Mouse (Mus musculus) lung, postnatal 10 days (tissue): ENCODE results near the gene Zbtb38.

ENCODE experiments used
- DNase-seq: peaks from one replicate; pipeline ENCODE4 v3.0.0; 2021

The Zbtb38 gene

GRCm38 (mm10) chr9:96752603-96753114 lies at the start of gene Zbtb38:
Zbtb38 (minus strand) TSS chr9:96752831.
- DNase-seq: peak; percentile 94

GRCm38 (mm10) chr9:96800131-96800825 lies 47.6 kb upstream of the Zbtb38 start:
- no peak for DNase-seq

GRCm38 (mm10) chr9:96797311-96797710 lies 44.7 kb upstream of the Zbtb38 start:
- DNase-seq: no peak

GRCm38 (mm10) chr9:96795399-96795928 lies 42.8 kb upstream of the Zbtb38 start:
- DNase-seq: peak; percentile 49

- DNase-seq: no peak
These were observed 42.0 kb upstream of the Zbtb38 start for GRCm38 (mm10) chr9:96794601-96795000.

- no peak for DNase-seq
These were observed 39.9 kb upstream of the Zbtb38 start for GRCm38 (mm10) chr9:96792543-96792942.

GRCm38 (mm10) chr9:96790389-96791007 lies 37.9 kb upstream of the Zbtb38 start:
- DNase-seq: no peak

GRCm38 (mm10) chr9:96789906-96790305 lies 37.3 kb upstream of the Zbtb38 start:
- DNase-seq: no peak

- no peak for DNase-seq
These were observed 35.2 kb upstream of the Zbtb38 start for GRCm38 (mm10) chr9:96787797-96788196.

- DNase-seq: peak; percentile 23
These were observed 33.3 kb upstream of the Zbtb38 start for GRCm38 (mm10) chr9:96785871-96786342.

- no peak for DNase-seq
These were observed 32.6 kb upstream of the Zbtb38 start for GRCm38 (mm10) chr9:96785187-96785586.

GRCm38 (mm10) chr9:96783667-96784066 lies 31.0 kb upstream of the Zbtb38 start:
- DNase-seq: no peak

- DNase-seq: no peak
These were observed 30.6 kb upstream of the Zbtb38 start for GRCm38 (mm10) chr9:96783258-96783657.

- DNase-seq: no peak
These were observed 29.4 kb upstream of the Zbtb38 start for GRCm38 (mm10) chr9:96782062-96782461.

- DNase-seq: no peak
These were observed 20.5 kb upstream of the Zbtb38 start for GRCm38 (mm10) chr9:96773146-96773545.

- no peak for DNase-seq
These were observed 17.8 kb upstream of the Zbtb38 start for GRCm38 (mm10) chr9:96770443-96770842.

GRCm38 (mm10) chr9:96769651-96770050 lies 17.0 kb upstream of the Zbtb38 start:
- no peak for DNase-seq

GRCm38 (mm10) chr9:96767874-96768273 lies 15.2 kb upstream of the Zbtb38 start:
- DNase-seq: no peak

- no peak for DNase-seq
These were observed 13.4 kb upstream of the Zbtb38 start for GRCm38 (mm10) chr9:96766078-96766477.

- no peak for DNase-seq
These were observed 12.8 kb upstream of the Zbtb38 start for GRCm38 (mm10) chr9:96765410-96765809.

GRCm38 (mm10) chr9:96763847-96764631 lies 11.4 kb upstream of the Zbtb38 start:
- no peak for DNase-seq

GRCm38 (mm10) chr9:96763025-96763424 lies 10.4 kb upstream of the Zbtb38 start:
- DNase-seq: no peak
